Mouse (Mus musculus): Measurements from ENCODE around the gene Bdh2. TPM values are rescaled to one million over a fixed set of nuclear protein-coding genes. Genes with fewer than 3 reads are reported as not detected.

Gene Bdh2
- polyA plus RNA-seq, 1 experiment from 2014 or later, result 3.7 TPM

- WGBS, result 53% methylated on average over 3 of the region's 3 CpGs
- Histone ChIP-seq H3K4me1 (no peaks in the 10 kb centered on the region), H3K27ac (replicated peaks) (no peak overlapping the region), H3K4me2 (replicated peaks) (no peak overlapping the region), H3K4me3 (no peak overlapping the region), H3K9ac (replicated peaks) (no peak overlapping the region), H3K27me3 (no peaks in the 10 kb centered on the region), H3K36me3 (no peaks in the 10 kb centered on the region), H3K9me3 (no peaks in the 10 kb centered on the region)
- ATAC-seq (replicated peaks), result no peak
These were observed 47.5 kb downstream of the Bdh2 start for GRCm38 (mm10) chr3:135328560-135328959.

GRCm38 (mm10) chr3:135332691-135333090 lies 51.7 kb downstream of the Bdh2 start:
- ATAC-seq (replicated peaks), result no peak
- Histone ChIP-seq H3K36me3 (no peaks in the 10 kb centered on the region), H3K4me1 (no peaks in the 10 kb centered on the region), H3K9ac (replicated peaks) (no peak overlapping the region), H3K27ac (replicated peaks) (no peak overlapping the region), H3K4me3 (no peak overlapping the region), H3K9me3 (no peaks in the 10 kb centered on the region), H3K4me2 (replicated peaks) (no peak overlapping the region), H3K27me3 (no peaks in the 10 kb centered on the region)

- Histone ChIP-seq H3K9ac (replicated peaks) (no peak overlapping the region), H3K4me2 (replicated peaks) (no peak overlapping the region), H3K4me1 (no peaks in the 10 kb centered on the region), H3K27ac (replicated peaks) (no peak overlapping the region), H3K4me3 (no peak overlapping the region), H3K9me3 (no peaks in the 10 kb centered on the region), H3K27me3 (no peaks in the 10 kb centered on the region), H3K36me3 (no peaks in the 10 kb centered on the region)
- no peak for ATAC-seq (replicated peaks)
- 36% methylated on average over 4 of the region's 4 CpGs for WGBS
These were observed 52.7 kb downstream of the Bdh2 start for GRCm38 (mm10) chr3:135333763-135334162.

GRCm38 (mm10) chr3:135347739-135348264 lies 66.8 kb downstream of the Bdh2 start, which contains the start of gene Slc9b1:
TSS of gene Slc9b1 (plus strand) at chr3:135348029.
- Histone ChIP-seq H3K9me3 (no peaks in the 10 kb centered on the region), H3K4me1 (no peaks in the 10 kb centered on the region), H3K27me3 (no peaks in the 10 kb centered on the region), H3K4me2 (replicated peaks) (no peak within 1 kb of the TSS), H3K9ac (replicated peaks) (no peak within 1 kb of the TSS), H3K27ac (replicated peaks) (no peak within 1 kb of the TSS), H3K36me3 (no peaks in the 10 kb centered on the region), H3K4me3 (no peak within 1 kb of the TSS)
- WGBS, result 85% methylated on average over 14 of the region's 14 CpGs
- ATAC-seq (replicated peaks), result no peak

- no peak overlapping the region for H3K27ac ChIP-seq (replicated peaks)
- ATAC-seq (replicated peaks), result no peak
- no peaks in the 10 kb centered on the region for H3K4me1 ChIP-seq
- H3K27me3 ChIP-seq, result no peaks in the 10 kb centered on the region
- H3K9ac ChIP-seq (replicated peaks), result no peak overlapping the region
- H3K4me2 ChIP-seq (replicated peaks), result no peak overlapping the region
- no peaks in the 10 kb centered on the region for H3K36me3 ChIP-seq
- H3K4me3 ChIP-seq, result no peak overlapping the region
- H3K9me3 ChIP-seq, result no peaks in the 10 kb centered on the region
These were observed 68.0 kb downstream of the Bdh2 start for GRCm38 (mm10) chr3:135349022-135349421.

GRCm38 (mm10) chr3:135351857-135352256 lies 70.8 kb downstream of the Bdh2 start:
- 96% methylated on average over 3 of the region's 3 CpGs for WGBS
- no peak overlapping the region for H3K9ac ChIP-seq (replicated peaks)
- H3K36me3 ChIP-seq, result no peaks in the 10 kb centered on the region
- H3K27me3 ChIP-seq, result no peaks in the 10 kb centered on the region
- no peak overlapping the region for H3K27ac ChIP-seq (replicated peaks)
- ATAC-seq (replicated peaks), result no peak
- H3K4me1 ChIP-seq, result no peaks in the 10 kb centered on the region
- no peak overlapping the region for H3K4me3 ChIP-seq
- no peak overlapping the region for H3K4me2 ChIP-seq (replicated peaks)
- H3K9me3 ChIP-seq, result no peaks in the 10 kb centered on the region

Other genes starting within 250 kb of the Bdh2 start
- gene Cenpe, start 68.7 kb upstream of the Bdh2 start, polyA plus RNA-seq (2015; fragmentation: Nextera tagmentation; extraction: Ambion mirVana), result 12.6 and 14.6 TPM in 2 replicates
- gene Slc9b2, start 26.5 kb downstream of the Bdh2 start, polyA plus RNA-seq (2015; fragmentation: Nextera tagmentation; extraction: Ambion mirVana), result 0.60 and 1.3 TPM in 2 replicates
- 0.18 and 0.24 TPM in 2 replicates for gene Slc9b1, start 66.8 kb downstream of the Bdh2 start, polyA plus RNA-seq (2015; fragmentation: Nextera tagmentation; extraction: Ambion mirVana)
- 65.4 and 71.4 TPM in 2 replicates for gene Cisd2, start 142.7 kb downstream of the Bdh2 start, polyA plus RNA-seq (2015; fragmentation: Nextera tagmentation; extraction: Ambion mirVana)
- gene Ube2d3, start 156.9 kb downstream of the Bdh2 start, polyA plus RNA-seq (2015; fragmentation: Nextera tagmentation; extraction: Ambion mirVana), result 384 and 388 TPM in 2 replicates
- 3.3 and 3.9 TPM in 2 replicates for gene Manba, start 204.4 kb downstream of the Bdh2 start, polyA plus RNA-seq (2015; fragmentation: Nextera tagmentation; extraction: Ambion mirVana)